Mouse (Mus musculus): ENCODE measurements around the gene Stom. TPM values are rescaled to one million over a fixed set of nuclear protein-coding genes. Genes with fewer than 3 reads are reported as not detected.

Stom gene
- polyA plus RNA-seq (2017; shearing (Covaris generic)): 6.8 TPM

DNA sequence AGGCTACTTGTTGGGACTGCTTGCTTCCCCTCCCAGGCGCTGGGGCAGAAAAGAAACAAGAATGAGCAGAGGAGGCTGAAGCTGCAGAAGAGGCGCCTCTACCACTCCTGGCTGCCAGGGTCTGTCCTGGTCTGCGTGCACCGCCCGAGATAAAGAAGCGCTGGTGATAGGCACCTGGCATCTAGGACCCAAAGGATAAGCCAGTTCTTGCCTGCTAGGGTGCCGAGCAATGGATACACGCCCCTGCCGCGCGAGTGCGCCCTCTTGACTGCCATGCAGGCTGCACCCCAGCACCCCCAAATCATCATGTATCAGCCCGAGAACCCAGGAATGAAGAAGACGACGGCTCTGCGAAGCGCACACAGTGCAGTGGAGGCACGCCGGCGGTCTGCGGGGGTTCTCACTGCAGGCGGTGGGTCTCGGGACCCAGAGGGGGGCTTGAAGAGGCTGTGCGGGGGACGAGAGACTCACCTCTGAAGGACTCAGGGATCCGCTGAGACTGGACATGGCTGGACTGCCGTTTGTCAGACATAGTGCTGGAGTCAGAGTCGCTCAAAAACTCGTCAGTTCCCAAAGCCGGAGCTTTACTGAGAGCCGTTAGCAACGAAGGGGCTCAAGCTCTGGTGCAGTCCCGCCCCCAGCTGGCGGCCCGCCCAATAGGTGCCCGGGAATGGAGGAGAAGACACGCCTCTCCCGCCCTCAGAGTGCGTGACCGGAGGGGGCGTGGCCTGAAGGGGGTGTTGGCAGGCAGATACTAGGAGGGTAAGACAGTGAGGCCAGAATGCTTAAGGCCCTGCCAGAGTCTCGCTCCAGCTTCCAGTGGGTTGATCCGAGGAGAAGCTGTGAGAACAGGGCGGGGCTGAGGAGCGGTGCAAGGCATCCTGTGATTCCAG is at the start of gene Stom:
Gene Stom (minus strand): TSS at position 589 of the 893 bp plus-strand sequence.

DNA sequence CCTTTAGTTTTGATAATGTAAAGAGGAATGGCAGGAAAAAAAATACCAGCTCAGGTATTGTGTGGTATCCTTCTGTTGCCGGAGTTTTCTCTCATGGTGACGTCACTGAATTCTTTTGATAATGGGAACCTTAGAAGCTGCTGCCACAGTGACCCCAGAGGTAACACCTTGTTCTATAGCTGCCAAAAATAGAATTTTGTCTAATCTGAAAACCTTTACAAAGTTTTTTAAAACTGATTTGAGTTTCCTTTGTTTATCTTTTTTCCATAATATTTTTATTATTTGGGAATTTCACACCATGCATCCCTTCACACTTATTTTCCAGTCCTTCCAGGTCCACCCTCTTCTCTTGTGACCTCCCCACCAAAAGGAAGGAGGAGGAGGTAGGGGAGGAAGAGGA is 30.9 kb upstream of the Stom start, which contains the start of gene 4930568D16Rik:
Gene 4930568D16Rik (minus strand): TSS at position 101 of the 400 bp plus-strand sequence.

Other genes with a start within 250 kb of the Stom start
- gene AI182371, start 235.4 kb downstream of the Stom start, polyA plus RNA-seq (2017; shearing (Covaris generic)): 0.84 TPM
- gene Cntrl, start 227.5 kb downstream of the Stom start, polyA plus RNA-seq (2017; shearing (Covaris generic)): 125 TPM
- gene Rab14, start 135.9 kb downstream of the Stom start, polyA plus RNA-seq (2017; shearing (Covaris generic)): 167 TPM
- gene Gsn, start 80.6 kb downstream of the Stom start, polyA plus RNA-seq (2017; shearing (Covaris generic)): 33.6 TPM
- not detected for gene 4930568D16Rik, start 30.8 kb upstream of the Stom start, polyA plus RNA-seq (2017; shearing (Covaris generic))
- gene 4930402F06Rik, start 60.2 kb upstream of the Stom start, polyA plus RNA-seq (2017; shearing (Covaris generic)): not detected
- gene Ggta1, start 126.3 kb upstream of the Stom start, polyA plus RNA-seq (2017; shearing (Covaris generic)): 26.2 TPM
- 0.50 TPM for gene Dab2ip, start 221.3 kb upstream of the Stom start, polyA plus RNA-seq (2017; shearing (Covaris generic))